In the genomic region with DNA sequence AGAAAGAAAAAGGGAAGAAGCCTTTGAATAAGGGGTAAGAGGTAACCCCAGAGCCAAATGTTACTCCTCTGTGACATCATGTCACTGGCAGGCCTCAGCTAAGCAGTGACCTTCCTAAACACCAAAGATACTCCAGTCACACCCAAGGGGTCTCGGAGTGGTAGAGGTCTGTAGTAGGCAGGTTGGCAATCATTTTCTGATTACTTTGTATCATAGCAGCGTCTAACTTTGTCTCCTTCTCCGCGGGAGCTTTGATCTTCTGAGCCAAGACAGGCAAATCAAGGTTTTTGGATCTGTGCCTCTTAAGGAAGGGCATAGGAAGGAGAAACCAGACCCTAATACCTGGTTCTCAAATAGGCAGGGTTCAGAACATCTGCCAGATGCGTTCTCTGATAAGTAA, we compare ENCODE assay signal across 24 mouse cellular contexts. TPM values are rescaled to one million over a fixed set of nuclear protein-coding genes. Genes with fewer than 3 reads are reported as not detected.
DNase-seq lines count a peak whose midpoint lies in the region; ATAC-seq and TF ChIP-seq lines count a peak whose summit lies in the region.
"Had no signal": no experiment of that assay in that cellular context is flagged by ENCODE, and none has a peak within 500 bp of the region (broad histone marks: within the 10 kb centered on the region; RNA-seq: fewer than 3 reads in every experiment).

No protein-coding gene starts in this region.

- peak overlapping the region; percentile 68 for H3K27ac ChIP-seq in forebrain, embryonic 11.5 days (ENCODE audit: low read depth, low read length)
- no peak overlapping the region for H3K27ac ChIP-seq in forebrain, embryonic 14.5 days (ENCODE audit: low read depth, low read length)
- H3K27ac ChIP-seq in kidney, embryonic 15.5 days = no peak overlapping the region
- H3K27ac ChIP-seq in kidney, adult 2 months (ENCODE audit: insufficient read depth, low read depth, low read length) = no peak overlapping the region
- H3K27ac ChIP-seq in midbrain, embryonic 13.5 days = no peak overlapping the region
- no peak overlapping the region for H3K27ac ChIP-seq in midbrain, embryonic 16.5 days (ENCODE audit: low read length)
- H3K27ac ChIP-seq in neural tube, embryonic 14.5 days (ENCODE audit: low read depth, low read length) = no peak overlapping the region
- H3K27ac ChIP-seq: embryonic facial prominence, embryonic 12.5 days; heart, adult 2 months; heart, embryonic 13.5 days; hindbrain, embryonic 15.5 days; limb, embryonic 15.5 days; liver, embryonic 14.5 days; stomach, embryonic 15.5 days had no signal

- no peak for TF ChIP-seq CTCF in kidney, adult 2 months (conservative IDR thresholded peaks at IDR 0.05; ENCODE audit: insufficient read depth, insufficient read length, low read depth, low read length)

- no peak for DNase-seq in forebrain, embryonic 11.5 days (ENCODE audit: low spot score)
- DNase-seq in forebrain, embryonic 14.5 days (ENCODE audit: low spot score) = no peak
- DNase-seq in kidney, adult 2 months = no peak
- DNase-seq: adrenal gland, adult 8-10 months; cerebellum, adult 2 months; cerebellum, postnatal 25 days; gastrocnemius, postnatal 36 days; heart, adult 2 months; heart, postnatal 14 days; kidney, adult 8-10 months; layer of hippocampus, adult 9-11 months; lung, embryonic 14.5 days had no signal

- 20% methylated on average over 5 of the region's 5 CpGs for WGBS in forebrain, embryonic 11.5 days
- 18% methylated on average over 5 of the region's 5 CpGs for WGBS in forebrain, embryonic 14.5 days
- 23% methylated on average over 5 of the region's 5 CpGs for WGBS in kidney, embryonic 15.5 days
- WGBS in kidney, adult 2 months = 60% methylated on average over 5 of the region's 5 CpGs
- 14% methylated on average over 5 of the region's 5 CpGs for WGBS in midbrain, embryonic 13.5 days
- WGBS in midbrain, embryonic 16.5 days = 15% methylated on average over 5 of the region's 5 CpGs
- 27% methylated on average over 5 of the region's 5 CpGs for WGBS in neural tube, embryonic 14.5 days

- peaks cover 81% of the 10 kb centered on the region for H3K27me3 ChIP-seq in forebrain, embryonic 11.5 days (ENCODE audit: control insufficient read depth, insufficient read depth, low read length)
- H3K27me3 ChIP-seq in forebrain, embryonic 14.5 days (replicated peaks; ENCODE audit: control insufficient read depth, insufficient read depth, low read length) = peaks cover 94% of the 10 kb centered on the region
- H3K27me3 ChIP-seq in kidney, embryonic 15.5 days = peaks cover 68% of the 10 kb centered on the region
- H3K27me3 ChIP-seq in kidney, adult 2 months (replicated peaks; ENCODE audit: control insufficient read depth, insufficient read depth, low read length) = no peaks in the 10 kb centered on the region
- peaks cover 99% of the 10 kb centered on the region for H3K27me3 ChIP-seq in midbrain, embryonic 13.5 days
- peaks cover 88% of the 10 kb centered on the region for H3K27me3 ChIP-seq in midbrain, embryonic 16.5 days (ENCODE audit: control insufficient read depth, insufficient read depth, low read depth, low read length)
- peaks cover 35% of the 10 kb centered on the region for H3K27me3 ChIP-seq in neural tube, embryonic 14.5 days (ENCODE audit: control insufficient read depth, insufficient read depth, low read length)

- H3K9me3 ChIP-seq in forebrain, embryonic 11.5 days (ENCODE audit: control insufficient read depth, low read length) = no peaks in the 10 kb centered on the region
- H3K9me3 ChIP-seq in forebrain, embryonic 14.5 days (replicated peaks; ENCODE audit: control insufficient read depth, low read length) = no peaks in the 10 kb centered on the region
- no peaks in the 10 kb centered on the region for H3K9me3 ChIP-seq in kidney, embryonic 15.5 days (replicated peaks)
- H3K9me3 ChIP-seq in midbrain, embryonic 13.5 days = no peaks in the 10 kb centered on the region
- no peaks in the 10 kb centered on the region for H3K9me3 ChIP-seq in midbrain, embryonic 16.5 days (replicated peaks; ENCODE audit: control insufficient read depth, low read length, poor library complexity, severe bottlenecking)
- no peaks in the 10 kb centered on the region for H3K9me3 ChIP-seq in neural tube, embryonic 14.5 days (ENCODE audit: control insufficient read depth, low read length)
- H3K9me3 ChIP-seq: embryonic facial prominence, embryonic 12.5 days; heart, embryonic 13.5 days; hindbrain, embryonic 15.5 days; limb, embryonic 15.5 days; stomach, embryonic 15.5 days had no signal

- no peaks in the 10 kb centered on the region for H3K36me3 ChIP-seq in forebrain, embryonic 11.5 days (ENCODE audit: control insufficient read depth, insufficient read depth, low read length)
- H3K36me3 ChIP-seq in forebrain, embryonic 14.5 days (ENCODE audit: control insufficient read depth, insufficient read depth, low read length) = no peaks in the 10 kb centered on the region
- no peaks in the 10 kb centered on the region for H3K36me3 ChIP-seq in kidney, embryonic 15.5 days
- no peaks in the 10 kb centered on the region for H3K36me3 ChIP-seq in kidney, adult 2 months (ENCODE audit: control insufficient read depth, insufficient read depth, low read length)
- no peaks in the 10 kb centered on the region for H3K36me3 ChIP-seq in midbrain, embryonic 13.5 days
- H3K36me3 ChIP-seq in midbrain, embryonic 16.5 days (ENCODE audit: control insufficient read depth, insufficient read depth, low read length) = no peaks in the 10 kb centered on the region
- no peaks in the 10 kb centered on the region for H3K36me3 ChIP-seq in neural tube, embryonic 14.5 days (ENCODE audit: control insufficient read depth, insufficient read depth, low read length)
- H3K36me3 ChIP-seq: embryonic facial prominence, embryonic 12.5 days; heart, embryonic 13.5 days; hindbrain, embryonic 15.5 days; limb, embryonic 15.5 days; stomach, embryonic 15.5 days had no signal

- peak overlapping the region; percentile 71; the same call in 1 of the 2 replicates for H3K4me2 ChIP-seq in forebrain, embryonic 11.5 days (ENCODE audit: low read depth, low read length, severe bottlenecking)
- no peak overlapping the region for H3K4me2 ChIP-seq in forebrain, embryonic 14.5 days (ENCODE audit: low read length)
- peak overlapping the region; percentile 97 for H3K4me2 ChIP-seq in kidney, embryonic 15.5 days
- H3K4me2 ChIP-seq in midbrain, embryonic 13.5 days (replicated peaks) = peak overlapping the region; percentile 83
- no peak overlapping the region for H3K4me2 ChIP-seq in midbrain, embryonic 16.5 days (ENCODE audit: low read length)
- peak overlapping the region; percentile 8; the same call in 1 of the 2 replicates for H3K4me2 ChIP-seq in neural tube, embryonic 14.5 days (ENCODE audit: low read depth, low read length)

- peaks cover 27% of the 10 kb centered on the region for H3K4me1 ChIP-seq in forebrain, embryonic 11.5 days (replicated peaks; ENCODE audit: control insufficient read depth, insufficient read depth, low read length)
- peaks cover 17% of the 10 kb centered on the region for H3K4me1 ChIP-seq in forebrain, embryonic 14.5 days (ENCODE audit: control insufficient read depth, insufficient read depth, low read length)
- peaks cover 77% of the 10 kb centered on the region for H3K4me1 ChIP-seq in kidney, embryonic 15.5 days
- no peaks in the 10 kb centered on the region for H3K4me1 ChIP-seq in kidney, adult 2 months (ENCODE audit: control insufficient read depth, insufficient read depth, low read length)
- H3K4me1 ChIP-seq in midbrain, embryonic 13.5 days (replicated peaks) = peaks cover 71% of the 10 kb centered on the region
- H3K4me1 ChIP-seq in midbrain, embryonic 16.5 days (ENCODE audit: control insufficient read depth, insufficient read depth, low read length) = peaks cover 15% of the 10 kb centered on the region
- H3K4me1 ChIP-seq in neural tube, embryonic 14.5 days (ENCODE audit: control insufficient read depth, insufficient read depth, low read length) = peaks cover 18% of the 10 kb centered on the region

- peak overlapping the region; percentile 58 for H3K9ac ChIP-seq in forebrain, embryonic 11.5 days (ENCODE audit: low read length)
- no peak overlapping the region for H3K9ac ChIP-seq in forebrain, embryonic 14.5 days (ENCODE audit: low read length)
- H3K9ac ChIP-seq in kidney, embryonic 15.5 days = no peak overlapping the region
- no peak overlapping the region for H3K9ac ChIP-seq in midbrain, embryonic 13.5 days (replicated peaks)
- H3K9ac ChIP-seq in midbrain, embryonic 16.5 days (ENCODE audit: low read depth, low read length) = no peak overlapping the region
- no peak overlapping the region for H3K9ac ChIP-seq in neural tube, embryonic 14.5 days (replicated peaks; ENCODE audit: low read depth, low read length)
- H3K9ac ChIP-seq: embryonic facial prominence, embryonic 12.5 days; limb, embryonic 15.5 days; liver, embryonic 14.5 days; lung, embryonic 14.5 days; stomach, embryonic 15.5 days had no signal

- H3K4me3 ChIP-seq in forebrain, embryonic 11.5 days (ENCODE audit: low read depth, low read length) = peak overlapping the region; percentile 41; the same call in 1 of the 2 replicates
- H3K4me3 ChIP-seq in forebrain, embryonic 14.5 days (ENCODE audit: low read depth, low read length) = no peak overlapping the region
- no peak overlapping the region; the same call in 1 of the 2 replicates for H3K4me3 ChIP-seq in kidney, embryonic 15.5 days (replicated peaks)
- no peak overlapping the region for H3K4me3 ChIP-seq in kidney, adult 2 months (ENCODE audit: insufficient read depth, low read depth, low read length)
- H3K4me3 ChIP-seq in midbrain, embryonic 13.5 days (replicated peaks) = peak overlapping the region; percentile 49; the same call in 1 of the 2 replicates
- H3K4me3 ChIP-seq in midbrain, embryonic 16.5 days (ENCODE audit: low read depth, low read length) = no peak overlapping the region
- no peak overlapping the region for H3K4me3 ChIP-seq in neural tube, embryonic 14.5 days (ENCODE audit: low read depth, low read length)

- TF ChIP-seq POLR2A in kidney, adult 2 months (IDR thresholded peaks at IDR 0.05; ENCODE audit: low read depth, low read length) = no peak

- no peak for ATAC-seq in forebrain, embryonic 11.5 days (replicated peaks; ENCODE audit: low FRiP score)
- no peak for ATAC-seq in forebrain, embryonic 14.5 days
- no peak for ATAC-seq in kidney, embryonic 15.5 days (replicated peaks; ENCODE audit: low FRiP score)
- ATAC-seq in midbrain, embryonic 13.5 days = no peak
- ATAC-seq in midbrain, embryonic 16.5 days = no peak
- ATAC-seq in neural tube, embryonic 14.5 days (ENCODE audit: low read depth) = no peak

RNA-seq across cellular contexts. Expression of a gene that starts 19.3 kb away (rescaled TPM):
- 60.2 and 63.5 TPM in 2 replicates for polyA plus RNA-seq in forebrain, embryonic 11.5 days (2014; fragmentation: Nextera tagmentation; extraction: Ambion mirVana)
- polyA plus RNA-seq in forebrain, embryonic 14.5 days (2014; fragmentation: Nextera tagmentation; extraction: Ambion mirVana) = 3.3 and 4.0 TPM in 2 replicates
- 2.6 and 3.4 TPM in 2 replicates for polyA plus RNA-seq in kidney, embryonic 15.5 days (2015; fragmentation: Nextera tagmentation; extraction: Ambion mirVana)
- polyA plus RNA-seq in kidney, adult 2 months (2012; rRNA removed) = 0.11 and 0.14 TPM in 2 replicates
- polyA plus RNA-seq in midbrain, embryonic 13.5 days (2015; fragmentation: Nextera tagmentation; extraction: Ambion mirVana) = 8.0 and 11.8 TPM in 2 replicates
- 1.2 and 2.1 TPM in 2 replicates for polyA plus RNA-seq in midbrain, embryonic 16.5 days (2015; fragmentation: Nextera tagmentation; extraction: Ambion mirVana)
- 0.12 TPM in 1 of 2 replicates, not detected in the other for polyA plus RNA-seq in neural tube, embryonic 14.5 days (2014; fragmentation: Nextera tagmentation; extraction: Ambion mirVana)
- polyA plus RNA-seq: heart, adult 2 months; heart, embryonic 13.5 days; intestine, embryonic 14.5 days; limb, embryonic 15.5 days; liver, embryonic 14.5 days; lung, embryonic 14.5 days had no signal

RNA-seq across cellular contexts. Expression of a gene that starts 33.1 kb away (rescaled TPM):
- polyA plus RNA-seq in forebrain, embryonic 11.5 days (2014; fragmentation: Nextera tagmentation; extraction: Ambion mirVana) = 0.81 and 0.84 TPM in 2 replicates
- 0.10 and 0.17 TPM in 2 replicates for polyA plus RNA-seq in forebrain, embryonic 14.5 days (2014; fragmentation: Nextera tagmentation; extraction: Ambion mirVana)
- 1.1 and 1.3 TPM in 2 replicates for polyA plus RNA-seq in kidney, embryonic 15.5 days (2015; fragmentation: Nextera tagmentation; extraction: Ambion mirVana)
- 5.3 and 6.8 TPM in 2 replicates for polyA plus RNA-seq in kidney, adult 2 months (2012; rRNA removed)
- polyA plus RNA-seq in midbrain, embryonic 13.5 days (2015; fragmentation: Nextera tagmentation; extraction: Ambion mirVana) = 0.17 and 0.41 TPM in 2 replicates
- polyA plus RNA-seq in midbrain, embryonic 16.5 days (2015; fragmentation: Nextera tagmentation; extraction: Ambion mirVana) = 0.15 and 0.32 TPM in 2 replicates
- 0.17 and 0.40 TPM in 2 replicates for polyA plus RNA-seq in neural tube, embryonic 14.5 days (2014; fragmentation: Nextera tagmentation; extraction: Ambion mirVana)

RNA-seq across cellular contexts. Expression of a gene that starts 40.0 kb away (rescaled TPM):
- polyA plus RNA-seq in forebrain, embryonic 11.5 days (2014; fragmentation: Nextera tagmentation; extraction: Ambion mirVana) = not detected in 2 replicates
- polyA plus RNA-seq in forebrain, embryonic 14.5 days (2014; fragmentation: Nextera tagmentation; extraction: Ambion mirVana) = not detected in 2 replicates
- polyA plus RNA-seq in kidney, embryonic 15.5 days (2015; fragmentation: Nextera tagmentation; extraction: Ambion mirVana) = not detected in 2 replicates
- polyA plus RNA-seq in kidney, adult 2 months (2012; rRNA removed) = not detected in 2 replicates
- not detected in 2 replicates for polyA plus RNA-seq in midbrain, embryonic 13.5 days (2015; fragmentation: Nextera tagmentation; extraction: Ambion mirVana)
- not detected in 2 replicates for polyA plus RNA-seq in midbrain, embryonic 16.5 days (2015; fragmentation: Nextera tagmentation; extraction: Ambion mirVana)
- polyA plus RNA-seq in neural tube, embryonic 14.5 days (2014; fragmentation: Nextera tagmentation; extraction: Ambion mirVana) = not detected in 2 replicates
- polyA plus RNA-seq: cerebellum, adult 2 months; embryonic facial prominence, embryonic 12.5 days; heart, adult 2 months; heart, embryonic 13.5 days; hindbrain, embryonic 15.5 days; intestine, embryonic 14.5 days; large intestine, adult 2 months; limb, embryonic 15.5 days; liver, embryonic 14.5 days; lung, embryonic 14.5 days; stomach, embryonic 15.5 days had no signal

RNA-seq across cellular contexts. Expression of a gene that starts 42.6 kb away (rescaled TPM):
- 424 and 454 TPM in 2 replicates for polyA plus RNA-seq in forebrain, embryonic 11.5 days (2014; fragmentation: Nextera tagmentation; extraction: Ambion mirVana)
- polyA plus RNA-seq in forebrain, embryonic 14.5 days (2014; fragmentation: Nextera tagmentation; extraction: Ambion mirVana) = 509 and 616 TPM in 2 replicates
- polyA plus RNA-seq in kidney, embryonic 15.5 days (2015; fragmentation: Nextera tagmentation; extraction: Ambion mirVana) = 599 and 609 TPM in 2 replicates
- polyA plus RNA-seq in kidney, adult 2 months (2012; rRNA removed) = 1,573 and 1,885 TPM in 2 replicates
- 546 and 548 TPM in 2 replicates for polyA plus RNA-seq in midbrain, embryonic 13.5 days (2015; fragmentation: Nextera tagmentation; extraction: Ambion mirVana)
- polyA plus RNA-seq in midbrain, embryonic 16.5 days (2015; fragmentation: Nextera tagmentation; extraction: Ambion mirVana) = 570 and 615 TPM in 2 replicates
- polyA plus RNA-seq in neural tube, embryonic 14.5 days (2014; fragmentation: Nextera tagmentation; extraction: Ambion mirVana) = 678 and 806 TPM in 2 replicates

RNA-seq across cellular contexts. Expression of a gene that starts 50.0 kb away (rescaled TPM):
- polyA plus RNA-seq in forebrain, embryonic 11.5 days (2014; fragmentation: Nextera tagmentation; extraction: Ambion mirVana) = 33.0 and 33.3 TPM in 2 replicates
- 16.1 and 21.1 TPM in 2 replicates for polyA plus RNA-seq in forebrain, embryonic 14.5 days (2014; fragmentation: Nextera tagmentation; extraction: Ambion mirVana)
- 32.4 and 32.5 TPM in 2 replicates for polyA plus RNA-seq in kidney, embryonic 15.5 days (2015; fragmentation: Nextera tagmentation; extraction: Ambion mirVana)
- 16.4 and 17.0 TPM in 2 replicates for polyA plus RNA-seq in kidney, adult 2 months (2012; rRNA removed)
- 32.6 and 33.7 TPM in 2 replicates for polyA plus RNA-seq in midbrain, embryonic 13.5 days (2015; fragmentation: Nextera tagmentation; extraction: Ambion mirVana)
- polyA plus RNA-seq in midbrain, embryonic 16.5 days (2015; fragmentation: Nextera tagmentation; extraction: Ambion mirVana) = 25.2 and 28.6 TPM in 2 replicates
- polyA plus RNA-seq in neural tube, embryonic 14.5 days (2014; fragmentation: Nextera tagmentation; extraction: Ambion mirVana) = 21.0 and 28.2 TPM in 2 replicates

Comparison
In these comparisons a context has a peak if more than half of its experiments do, and no peak if none do; other contexts are left out.
1. H3K4me2 ChIP-seq: peak in forebrain, embryonic 11.5 days (single experiment), kidney, embryonic 15.5 days (single experiment), midbrain, embryonic 13.5 days (single experiment) and neural tube, embryonic 14.5 days (single experiment); none in forebrain, embryonic 14.5 days (single experiment) and midbrain, embryonic 16.5 days (single experiment).
2. H3K4me3 ChIP-seq: peak in forebrain, embryonic 11.5 days (single experiment) and midbrain, embryonic 13.5 days (single experiment); none in forebrain, embryonic 14.5 days (single experiment), kidney, embryonic 15.5 days (single experiment), kidney, adult 2 months (single experiment), midbrain, embryonic 16.5 days (single experiment) and neural tube, embryonic 14.5 days (single experiment).